Mouse (Mus musculus) brain, adult 2 months (tissue): ENCODE results near the gene Nrk.

Source experiments
- DNase-seq: peaks from one replicate; pipeline ENCODE4 v3.0.0; 2011; ENCODE audit warnings: low read depth, low spot score

Nrk gene

DNA sequence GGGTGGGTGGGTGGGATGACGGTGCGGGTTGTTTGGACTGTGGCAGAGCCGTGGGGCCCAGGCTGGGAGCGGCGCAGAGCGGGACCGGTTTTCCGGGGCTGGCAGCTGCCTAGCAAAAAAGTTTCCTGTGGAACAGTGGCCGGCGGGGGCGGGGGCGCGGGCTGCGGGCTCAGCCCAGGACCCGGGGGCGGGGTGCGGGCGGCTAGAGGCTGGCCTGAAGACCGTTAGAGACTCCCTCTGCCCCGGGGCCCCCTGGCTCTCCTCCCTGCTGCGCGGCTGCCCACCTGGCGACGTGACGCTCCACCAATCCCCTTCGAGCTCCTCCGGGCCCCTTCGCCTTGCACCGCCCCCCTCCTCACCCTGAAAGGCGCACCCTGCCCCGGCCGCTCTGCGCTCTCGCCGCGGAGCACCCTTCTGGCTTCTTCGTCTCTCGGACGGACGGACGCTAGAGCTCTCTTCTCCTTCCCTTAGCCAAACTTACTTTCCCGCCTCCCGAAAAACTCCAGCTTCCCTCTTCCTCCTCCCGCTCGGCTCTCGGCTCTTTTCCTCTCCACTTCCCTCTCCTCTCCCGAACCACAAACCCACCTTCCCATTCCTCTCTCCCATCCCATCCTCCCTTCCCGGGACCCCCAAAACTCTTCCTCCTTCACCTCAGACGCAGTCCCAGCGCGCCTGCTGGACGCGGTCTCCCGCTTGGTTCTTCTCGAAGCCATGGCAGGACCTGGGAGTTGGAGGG lies at the start of gene Nrk:
Gene Nrk (plus strand): TSS at position 390 of the 736 bp plus-strand sequence.
- DNase-seq = no peak

DNA sequence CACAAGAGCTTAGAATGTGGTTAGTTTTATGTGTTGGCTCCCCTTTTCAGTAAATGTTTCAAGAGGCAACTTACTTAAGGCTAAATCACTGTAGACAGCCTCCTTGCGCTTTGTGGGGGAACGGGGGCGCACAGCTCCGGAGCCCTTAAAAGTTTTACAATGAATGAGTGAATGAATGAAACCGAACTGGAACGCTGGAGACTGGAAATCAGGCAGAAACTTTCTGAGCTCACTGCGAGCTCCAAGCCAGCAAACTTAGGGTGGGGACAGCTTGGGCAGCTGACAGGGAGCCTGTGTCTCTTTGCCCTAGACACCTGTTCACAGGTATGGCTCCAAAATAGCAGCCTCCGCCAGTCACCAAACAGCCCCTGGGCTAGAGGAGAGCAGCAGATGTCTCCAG lies 864 bp upstream of the Nrk start:
- no peak for DNase-seq

DNA sequence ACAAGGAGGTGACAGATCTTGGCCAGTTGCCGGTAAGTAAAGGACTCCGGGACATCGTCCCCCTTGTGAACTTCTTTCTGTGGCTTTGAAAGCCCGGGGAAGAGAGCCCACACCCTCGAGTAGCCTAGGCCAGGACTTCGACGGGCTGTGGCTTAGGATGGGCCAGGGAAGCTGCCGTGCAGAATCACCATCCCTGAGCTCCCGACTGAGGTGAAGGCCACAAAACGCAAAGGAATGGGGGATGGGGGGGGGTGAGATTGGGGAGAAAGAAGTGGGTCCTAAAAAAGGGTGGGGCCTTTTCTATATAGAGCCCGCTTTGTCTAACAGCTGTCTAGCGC lies 516 bp downstream of the Nrk start:
- no peak for DNase-seq

DNA sequence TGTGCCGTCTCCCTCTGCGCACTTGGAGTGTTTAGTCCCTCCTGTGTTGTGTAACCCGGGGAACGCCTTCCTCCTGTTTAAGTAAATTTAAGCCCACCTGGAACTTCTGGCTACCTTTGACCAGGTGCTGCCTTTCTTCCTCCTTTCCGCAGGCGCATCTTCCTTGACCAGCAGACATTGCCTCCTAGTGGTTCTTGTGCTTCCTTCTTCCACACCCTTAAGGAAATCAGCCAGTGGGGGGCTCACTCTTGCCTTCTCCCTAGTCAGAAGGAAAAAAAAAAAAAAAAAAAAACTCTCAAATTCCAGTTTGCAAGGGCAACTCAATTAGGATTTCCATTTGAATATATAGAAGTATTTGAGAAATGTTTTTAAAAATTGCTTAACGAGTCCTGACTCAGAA lies 4.8 kb downstream of the Nrk start:
- DNase-seq = no peak

DNA sequence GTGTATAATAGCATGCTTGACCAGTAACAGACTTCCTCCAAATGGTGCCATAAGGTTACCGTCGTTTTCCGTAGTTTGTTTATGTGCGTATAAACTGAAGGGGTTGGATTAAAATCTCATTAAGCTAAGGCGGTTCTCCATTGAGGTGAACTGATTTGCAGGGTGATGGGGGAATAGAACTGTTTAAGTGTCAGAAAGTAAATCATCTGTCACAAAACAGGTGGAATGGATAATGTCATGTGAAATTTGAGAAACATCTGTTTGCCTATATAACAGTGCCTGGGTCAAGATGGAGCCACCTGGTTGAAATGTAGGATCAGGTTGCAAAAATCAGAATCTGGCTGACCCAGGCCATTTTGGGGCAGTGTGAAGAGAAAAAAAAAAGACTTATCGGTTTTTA lies 29.7 kb downstream of the Nrk start:
- no peak for DNase-seq

DNA sequence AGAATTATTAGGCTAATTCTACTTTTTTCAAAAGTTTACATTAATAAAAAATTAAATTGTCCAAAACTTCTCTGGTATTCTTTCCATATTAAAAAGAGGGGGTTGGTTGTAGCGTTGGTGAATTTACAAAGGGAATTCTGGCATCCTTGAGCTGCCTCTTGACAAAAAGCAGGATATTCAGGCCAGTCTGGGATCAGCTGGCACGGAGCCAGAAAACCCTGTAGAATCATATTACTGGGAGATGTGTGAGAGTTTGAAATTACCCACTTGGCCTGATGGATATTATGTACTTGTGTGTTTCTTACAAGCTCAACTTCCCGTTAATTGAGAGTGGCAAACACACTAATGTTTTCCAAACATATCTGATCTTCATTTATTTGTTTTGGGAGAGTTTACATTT lies 46.5 kb downstream of the Nrk start:
- no peak for DNase-seq

DNA sequence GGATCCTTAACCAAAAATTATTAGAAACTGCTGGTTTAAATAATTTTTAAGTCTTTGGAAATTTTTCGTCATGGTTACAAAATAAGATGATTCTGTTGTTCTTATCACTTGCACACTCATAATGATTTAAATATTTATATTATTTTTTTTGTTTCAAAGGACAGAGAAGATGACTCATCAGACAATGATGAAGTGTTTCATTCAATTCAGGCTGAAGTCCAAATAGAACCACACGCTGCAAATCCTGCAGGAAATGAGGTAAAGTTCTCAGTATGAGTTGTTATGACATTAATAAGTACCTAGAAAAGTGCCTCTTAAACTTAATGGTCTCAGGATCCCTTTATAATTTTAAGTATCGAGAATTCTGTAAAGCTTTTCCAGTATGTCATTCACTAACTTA lies 64.3 kb downstream of the Nrk start:
- no peak for DNase-seq

DNA sequence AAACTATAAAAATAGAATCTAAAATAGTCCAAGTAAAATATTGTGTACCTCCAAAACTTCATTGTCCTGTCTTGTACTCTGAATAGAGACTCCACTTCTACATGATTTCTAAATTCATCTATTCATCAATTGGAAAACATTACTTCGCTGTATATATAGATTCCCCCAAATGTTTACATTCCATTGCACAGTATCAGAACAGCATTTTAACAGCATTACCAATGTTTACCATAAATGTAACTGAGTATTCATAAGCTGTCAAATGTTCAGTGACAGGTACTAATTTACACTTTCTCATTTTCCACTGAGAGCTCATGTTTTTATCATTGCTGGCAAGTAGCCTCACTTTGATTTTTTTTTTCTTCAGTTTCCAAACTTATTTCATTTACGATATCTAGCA lies 65.0 kb downstream of the Nrk start:
- DNase-seq = no peak

DNA sequence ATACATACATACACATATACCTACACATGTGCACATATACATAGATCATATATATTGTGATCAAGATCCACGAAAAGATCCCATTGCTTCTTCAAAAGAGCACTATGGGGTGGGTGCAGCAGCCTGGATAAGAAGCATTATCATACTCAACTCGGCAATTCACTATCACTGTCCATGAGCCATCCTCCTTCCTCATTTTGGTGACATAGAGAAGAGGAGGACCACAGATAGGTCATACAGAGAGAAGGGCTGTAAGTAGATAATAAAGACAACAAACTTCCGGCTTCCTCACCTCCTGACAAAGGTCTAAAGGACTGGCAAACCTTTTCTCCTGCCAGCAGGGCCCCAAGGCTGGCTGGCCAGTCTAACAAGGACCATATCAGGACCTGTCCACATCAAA lies 100.3 kb downstream of the Nrk start:
- DNase-seq = no peak

DNA sequence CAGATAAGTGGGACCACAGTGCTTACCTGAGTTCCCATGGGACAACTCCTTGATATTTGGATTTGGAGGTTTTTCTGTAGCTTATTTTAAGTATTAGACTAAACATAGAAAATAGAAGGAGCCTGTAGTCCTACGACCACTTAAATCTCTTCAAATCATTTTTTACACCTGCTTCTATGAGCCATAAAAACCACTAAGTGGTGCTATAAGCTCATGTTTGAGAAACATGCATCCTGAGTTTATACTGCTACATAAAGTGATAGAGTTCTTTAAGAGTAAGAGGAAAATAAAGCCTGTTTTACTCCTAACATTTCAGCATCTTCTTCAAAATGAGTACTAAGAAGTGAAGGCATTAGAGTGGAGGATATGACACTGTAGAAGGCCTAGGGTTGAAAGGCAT lies 102.3 kb downstream of the Nrk start:
- peak; percentile 18 for DNase-seq

DNA sequence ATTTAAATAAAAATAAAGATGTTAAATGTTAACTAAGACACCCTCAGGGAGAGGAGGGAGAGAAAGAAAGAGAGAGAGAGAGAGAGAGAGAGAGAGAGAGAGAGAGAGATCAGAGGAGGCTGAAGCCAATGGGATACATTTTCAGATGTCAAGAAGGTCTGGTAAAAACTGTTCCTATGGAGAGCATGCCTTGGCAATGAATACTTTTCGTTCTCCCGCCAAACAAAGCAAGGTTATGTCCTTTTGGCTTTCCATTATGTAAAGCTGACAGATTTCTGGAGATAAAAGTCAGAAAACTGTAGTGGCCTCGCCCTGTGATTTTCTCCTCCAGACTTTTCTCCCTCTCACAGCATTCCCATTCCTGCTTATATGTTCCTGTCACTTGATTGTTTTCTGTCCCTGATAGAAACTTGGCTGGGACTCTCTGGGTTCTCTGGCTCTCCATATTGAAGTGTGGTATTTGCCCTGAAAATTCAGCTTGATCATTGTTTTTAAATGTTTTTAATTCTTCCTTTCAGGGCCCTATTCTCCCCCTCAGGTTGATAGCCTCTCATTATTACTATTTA lies 112.4 kb downstream of the Nrk start:
- no peak for DNase-seq

DNA sequence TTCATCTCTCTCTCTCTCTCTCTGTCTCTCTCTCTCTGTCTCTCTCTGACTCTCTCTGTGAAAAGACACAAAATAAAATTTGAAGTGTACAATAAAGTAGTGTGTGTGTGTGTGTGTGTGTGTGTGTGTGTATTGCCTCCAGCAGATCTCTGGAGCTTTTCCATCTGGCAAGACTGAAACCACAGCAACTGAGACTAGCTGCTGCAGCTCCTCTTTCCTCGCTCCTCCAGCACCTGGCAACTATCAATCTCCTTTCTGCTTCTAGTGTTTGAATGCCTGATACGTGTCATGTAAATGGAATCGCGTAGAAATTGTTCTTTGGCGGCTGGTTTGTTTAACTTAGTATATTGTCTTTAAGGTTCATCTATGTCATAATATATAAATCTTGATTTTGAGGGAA lies 113.1 kb downstream of the Nrk start:
- peak; percentile 7 for DNase-seq

DNA sequence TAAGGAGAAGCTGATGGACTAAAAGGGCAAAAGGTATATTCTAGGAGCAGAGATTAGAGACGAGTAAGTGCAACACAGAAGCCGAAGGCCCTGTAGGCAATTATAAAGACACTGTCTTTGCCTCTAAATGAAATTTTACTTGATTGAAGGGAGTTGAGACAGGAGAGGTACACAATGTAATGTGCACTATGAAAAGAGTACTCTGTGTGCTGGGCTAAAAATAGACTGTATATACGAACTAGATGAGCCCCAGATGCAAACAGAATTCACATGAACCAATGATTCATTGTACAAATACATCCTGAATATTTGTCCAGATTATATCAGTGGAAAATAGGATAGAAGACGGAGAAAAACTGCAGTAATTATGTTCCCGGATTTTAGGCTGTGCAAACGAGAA lies 113.7 kb downstream of the Nrk start:
- DNase-seq = peak; percentile 2

DNA sequence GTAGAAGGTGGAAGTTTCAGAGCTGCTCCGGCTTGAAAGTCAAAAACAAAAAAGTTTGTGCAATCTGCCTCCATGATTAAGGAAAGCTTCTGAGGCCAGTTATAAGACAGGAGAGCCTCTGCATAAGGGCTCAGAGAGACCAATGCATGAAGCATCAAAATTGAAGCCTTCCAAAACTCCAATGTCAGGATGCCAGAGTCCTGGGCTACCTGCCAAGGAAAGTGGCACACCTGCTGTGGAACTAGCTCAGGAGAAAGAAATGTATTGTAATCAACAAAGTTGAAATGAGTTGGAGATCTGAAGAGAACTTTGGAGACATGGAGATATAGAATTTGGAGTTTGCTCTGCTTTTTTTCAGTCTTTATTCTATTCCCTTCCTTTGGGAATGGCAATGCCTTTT lies 123.4 kb downstream of the Nrk start:
- peak; percentile 2 for DNase-seq

DNA sequence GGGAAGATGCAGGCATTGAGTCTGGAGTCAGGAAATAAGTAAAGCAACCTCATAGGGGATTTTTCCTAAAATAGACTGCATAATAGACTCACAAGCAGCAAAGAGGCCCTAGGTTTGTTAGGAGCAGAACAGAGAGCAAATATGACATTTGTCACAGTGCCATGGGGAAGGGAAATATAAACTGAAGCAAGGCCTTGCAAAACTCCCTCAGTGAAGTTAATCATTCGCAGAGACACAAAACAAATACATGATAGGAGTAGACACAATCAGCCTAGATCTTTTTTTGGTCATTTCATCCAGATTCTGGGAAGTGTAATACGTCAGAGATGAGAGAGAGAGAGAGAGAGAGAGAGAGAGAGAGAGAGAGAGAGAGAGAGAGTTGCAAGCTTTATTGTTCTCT lies 125.1 kb downstream of the Nrk start:
- no peak for DNase-seq

DNA sequence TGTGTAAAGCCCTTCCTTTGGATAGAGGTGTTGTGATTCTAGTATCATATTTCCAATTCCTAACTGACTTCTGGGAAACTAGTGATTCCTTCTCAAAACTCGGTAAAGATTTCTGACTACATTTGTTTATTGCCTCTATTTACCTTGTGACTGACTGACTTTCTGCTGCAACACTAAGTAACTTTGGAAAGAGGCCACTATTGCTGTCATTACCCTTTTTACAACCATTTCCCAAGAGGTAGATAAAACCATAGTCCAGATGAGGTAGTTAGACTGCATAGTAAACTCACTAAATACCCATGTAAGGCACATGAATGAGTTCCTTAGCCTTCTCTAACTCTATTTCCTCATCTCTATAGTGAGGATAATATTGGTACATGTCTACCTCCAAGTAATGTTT lies 126.9 kb downstream of the Nrk start:
- no peak for DNase-seq

DNA sequence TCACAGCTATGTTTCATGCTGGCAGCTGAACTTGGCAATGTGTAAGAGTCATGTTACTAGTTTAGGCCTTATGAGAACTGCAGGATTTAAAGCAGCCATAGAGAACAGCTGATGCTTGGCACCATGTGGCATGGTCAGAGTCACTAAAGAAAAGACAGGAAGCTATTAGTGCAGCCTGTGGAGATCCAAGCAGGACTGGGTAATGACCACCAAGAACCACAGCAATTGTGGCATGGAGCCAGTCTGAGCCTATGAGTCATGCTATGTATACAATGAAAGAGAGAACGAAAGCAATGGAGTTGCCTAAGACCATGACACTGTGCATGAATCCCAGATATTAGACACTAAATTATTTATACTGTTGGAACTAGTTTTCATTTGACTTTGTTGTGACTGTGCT lies 137.7 kb downstream of the Nrk start:
- peak; percentile 1 for DNase-seq

DNA sequence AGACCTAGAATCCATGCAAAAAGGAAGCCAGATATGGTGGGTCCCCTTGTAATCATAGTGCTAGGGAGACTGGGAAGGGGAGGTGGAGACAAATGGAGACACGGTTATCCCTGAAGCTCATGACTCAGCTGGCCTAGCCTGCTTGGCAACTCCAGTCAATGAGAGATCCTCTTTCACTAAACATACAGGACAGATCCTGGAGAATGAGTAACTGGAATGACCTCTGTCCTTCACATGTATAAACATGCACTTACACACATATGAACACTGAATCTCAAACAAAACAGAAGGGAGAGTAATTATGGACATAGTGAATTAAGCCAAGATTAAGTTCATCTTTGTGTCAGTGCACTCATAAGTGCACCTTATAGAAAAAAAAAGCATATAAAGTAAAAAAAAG lies 138.9 kb downstream of the Nrk start:
- DNase-seq = no peak
